Mouse (Mus musculus) forebrain, postnatal 0 days (tissue): ENCODE results near the gene Rasgef1b. TPM values are rescaled to one million over a fixed set of nuclear protein-coding genes. Genes with fewer than 3 reads are reported as not detected.

Experiments
- ATAC-seq: fragments of 200-750 bp; cut with Nextera tagmentation; 2 replicates; pipeline ENCODE4 v1.8.0; 2017; ENCODE audit warnings: mild to moderate bottlenecking, moderate library complexity
- DNase-seq: peaks from one replicate; pipeline ENCODE4 v3.0.0-alpha.2; 2015
- H3K27ac ChIP-seq: fragments of 300-500 bp; sonication (generic); 2 replicates; pipeline ENCODE4 v1.5.1; 2014; ENCODE audit warnings: low read depth, mild to moderate bottlenecking, antibody characterized with exemption, low read length, moderate library complexity, mixed read lengths
- H3K27me3 ChIP-seq: fragments of 300-500 bp; sonication (generic); 2 replicates; pipeline ENCODE4 v1.6.1; 2014; ENCODE audit warnings: mild to moderate bottlenecking, low read length, mixed read lengths; ENCODE audit not compliant: insufficient read depth
- H3K36me3 ChIP-seq: fragments of 300-500 bp; sonication (generic); 2 replicates; pipeline ENCODE4 v1.6.1; 2014; ENCODE audit warnings: mild to moderate bottlenecking, moderate library complexity; ENCODE audit not compliant: insufficient read depth
- H3K4me1 ChIP-seq: fragments of 300-500 bp; sonication (generic); 2 replicates; pipeline ENCODE4 v1.6.1; 2014; ENCODE audit warnings: antibody characterized with exemption; ENCODE audit not compliant: insufficient read depth
- H3K4me2 ChIP-seq: fragments of 300-500 bp; sonication (generic); 2 replicates; pipeline ENCODE4 v1.6.1; 2014; ENCODE audit warnings: low read depth, mild to moderate bottlenecking, moderate library complexity
- H3K4me3 ChIP-seq: fragments of 300-500 bp; sonication (generic); 2 replicates; pipeline ENCODE4 v1.5.1; 2014; ENCODE audit warnings: low read depth, low read length, mixed read lengths
- H3K9ac ChIP-seq: fragments of 300-500 bp; sonication (generic); 2 replicates; pipeline ENCODE4 v1.6.1; 2014; ENCODE audit warnings: mild to moderate bottlenecking
- H3K9me3 ChIP-seq: fragments of 300-500 bp; sonication (generic); 2 replicates; pipeline ENCODE4 v1.6.1; 2016; ENCODE audit warnings: low read length
- CTCF ChIP-seq: sonication (generic); IDR thresholded peaks from 2 replicates; pipeline ENCODE4 v1.5.1; 2016; ENCODE audit warnings: antibody characterized with exemption, control low read depth, low read depth
- WGBS: fragments of 180-500 bp; shearing (Covaris S2); extraction: QIAGEN DNeasy Blood & Tissue Kit; methylation state at CpG from one replicate; pipeline ENCODE4 v1.1.7; 2014; 5-methylcytosine and 5-hydroxymethylcytosine counted together
- polyA plus RNA-seq: library from polyadenylated mRNA; unstranded; fragments of >200 nt; fragmentation: Nextera tagmentation; extraction: Ambion mirVana; gene quantifications from 2 replicates; pipeline ENCODE4 v1.2.1, GENCODE M21; 2015
- total RNA-seq: library from RNA; depleted of rRNA; stranded (reverse); fragments of >200 nt; gene quantifications from 2 replicates; pipeline ENCODE4 v1.2.3, GENCODE M21; 2014

Rasgef1b gene
- total and polyA plus RNA-seq, 2 experiments from 2014 or later, result 49.6 to 51.0 TPM

GRCm38 (mm10) chr5:99511081-99511480 lies 217.8 kb downstream of the Rasgef1b start:
- Histone ChIP-seq H3K9me3 (no peaks in the 10 kb centered on the region), H3K27me3 (no peaks in the 10 kb centered on the region), H3K9ac (no peak overlapping the region), H3K4me2 (no peak overlapping the region), H3K36me3 (no peaks in the 10 kb centered on the region), H3K4me1 (no peaks in the 10 kb centered on the region), H3K27ac (no peak overlapping the region), H3K4me3 (no peak overlapping the region)
- no peak for ATAC-seq
- 50% methylated on average over 11 of the region's 11 CpGs for WGBS
- TF ChIP-seq CTCF, result no peak
- DNase-seq, result no peak

GRCm38 (mm10) chr5:99506109-99506508 lies 222.8 kb downstream of the Rasgef1b start:
- no peak overlapping the region for H3K9ac ChIP-seq
- no peak for ATAC-seq
- H3K4me1 ChIP-seq, result peaks cover 6% of the 10 kb centered on the region; the same call in 1 of the 2 replicates
- no peak overlapping the region for H3K27ac ChIP-seq
- H3K9me3 ChIP-seq, result no peaks in the 10 kb centered on the region
- no peak for TF ChIP-seq CTCF
- H3K4me3 ChIP-seq, result no peak overlapping the region
- WGBS, result 64% methylated on average over 7 of the region's 7 CpGs
- H3K36me3 ChIP-seq, result no peaks in the 10 kb centered on the region
- DNase-seq, result no peak
- H3K4me2 ChIP-seq, result no peak overlapping the region
- no peaks in the 10 kb centered on the region for H3K27me3 ChIP-seq

- TF ChIP-seq CTCF, result peak; percentile 38; the same call in 1 of the 2 replicates
- Histone ChIP-seq H3K27me3 (no peaks in the 10 kb centered on the region), H3K9ac (no peak overlapping the region), H3K4me3 (no peak overlapping the region), H3K4me1 (peaks cover 6% of the 10 kb centered on the region; the same call in 1 of the 2 replicates), H3K36me3 (no peaks in the 10 kb centered on the region), H3K9me3 (no peaks in the 10 kb centered on the region), H3K27ac (peak overlapping the region; percentile 42), H3K4me2 (no peak overlapping the region)
- DNase-seq (peak; percentile 71), ATAC-seq (peak; percentile 89)
- WGBS, result 25% methylated on average over 9 of the region's 9 CpGs
These were observed 224.5 kb downstream of the Rasgef1b start for GRCm38 (mm10) chr5:99504349-99504830.

- no peaks in the 10 kb centered on the region for H3K27me3 ChIP-seq
- ATAC-seq, result no peak
- no peak overlapping the region for H3K9ac ChIP-seq
- H3K9me3 ChIP-seq, result no peaks in the 10 kb centered on the region
- TF ChIP-seq CTCF, result no peak
- DNase-seq, result no peak
- peaks cover 6% of the 10 kb centered on the region; the same call in 1 of the 2 replicates for H3K4me1 ChIP-seq
- H3K36me3 ChIP-seq, result no peaks in the 10 kb centered on the region
- H3K4me3 ChIP-seq, result no peak overlapping the region
- H3K27ac ChIP-seq, result no peak overlapping the region
- 65% methylated on average over 9 of the region's 9 CpGs for WGBS
- no peak overlapping the region for H3K4me2 ChIP-seq
These were observed 226.2 kb downstream of the Rasgef1b start for GRCm38 (mm10) chr5:99502681-99503080.

GRCm38 (mm10) chr5:99499404-99500089 lies 229.3 kb downstream of the Rasgef1b start:
- H3K9ac ChIP-seq, result no peak overlapping the region
- peaks cover 4% of the 10 kb centered on the region; the same call in 1 of the 2 replicates for H3K4me1 ChIP-seq
- no peak for TF ChIP-seq CTCF
- no peak overlapping the region for H3K4me2 ChIP-seq
- no peak overlapping the region for H3K27ac ChIP-seq
- 91% methylated on average over 7 of the region's 7 CpGs for WGBS
- no peak for ATAC-seq
- H3K9me3 ChIP-seq, result no peaks in the 10 kb centered on the region
- no peak overlapping the region for H3K4me3 ChIP-seq
- DNase-seq, result no peak
- no peaks in the 10 kb centered on the region for H3K36me3 ChIP-seq
- no peaks in the 10 kb centered on the region for H3K27me3 ChIP-seq

GRCm38 (mm10) chr5:99497856-99498255 lies 231.0 kb downstream of the Rasgef1b start:
- no peak for ATAC-seq
- 74% methylated on average over 11 of the region's 11 CpGs for WGBS
- DNase-seq, result no peak

GRCm38 (mm10) chr5:99496931-99497782 lies 231.7 kb downstream of the Rasgef1b start:
- 77% methylated on average over 9 of the region's 9 CpGs for WGBS
- H3K9ac ChIP-seq, result no peak overlapping the region
- H3K36me3 ChIP-seq, result no peaks in the 10 kb centered on the region
- no peak for TF ChIP-seq CTCF
- H3K4me1 ChIP-seq, result peaks cover 4% of the 10 kb centered on the region; the same call in 1 of the 2 replicates
- H3K27me3 ChIP-seq, result no peaks in the 10 kb centered on the region
- no peak overlapping the region for H3K27ac ChIP-seq
- DNase-seq (no peak), ATAC-seq (no peak)
- H3K4me2 ChIP-seq, result no peak overlapping the region
- no peak overlapping the region for H3K4me3 ChIP-seq
- no peaks in the 10 kb centered on the region for H3K9me3 ChIP-seq

More at GRCm38 (mm10) chr5:99497856-99498255, 231.0 kb downstream of the Rasgef1b start:
- Histone ChIP-seq H3K27ac (no peak overlapping the region), H3K9me3 (no peaks in the 10 kb centered on the region), H3K9ac (no peak overlapping the region), H3K4me1 (peaks cover 4% of the 10 kb centered on the region; the same call in 1 of the 2 replicates), H3K27me3 (no peaks in the 10 kb centered on the region), H3K36me3 (no peaks in the 10 kb centered on the region), H3K4me2 (no peak overlapping the region), H3K4me3 (no peak overlapping the region)
- TF ChIP-seq CTCF, result no peak
